Mouse (Mus musculus) G1E (cell line): Measurements from ENCODE around the gene Arhgef16.

ENCODE experiments used
- CTCF ChIP-seq: IDR thresholded peaks from 2 replicates; pipeline ENCODE4 v1.5.1; 2012; ENCODE audit warnings: low read depth, low read length, inconsistent platforms, mixed read lengths
- GATA1 ChIP-seq: IDR thresholded peaks from 2 replicates; pipeline ENCODE4 v1.6.1; 2012; ENCODE audit warnings: borderline replicate concordance, low read length, inconsistent platforms, mixed read lengths
- GATA2 ChIP-seq: IDR thresholded peaks from 2 replicates; pipeline ENCODE4 v1.6.1; 2012; ENCODE audit warnings: low read depth, low read length, inconsistent platforms, borderline replicate concordance
- TAL1 ChIP-seq: conservative IDR thresholded peaks from 2 replicates; pipeline ENCODE4 v1.6.1; 2012; ENCODE audit warnings: low read depth, low read length, inconsistent platforms, mixed read lengths

DNA sequence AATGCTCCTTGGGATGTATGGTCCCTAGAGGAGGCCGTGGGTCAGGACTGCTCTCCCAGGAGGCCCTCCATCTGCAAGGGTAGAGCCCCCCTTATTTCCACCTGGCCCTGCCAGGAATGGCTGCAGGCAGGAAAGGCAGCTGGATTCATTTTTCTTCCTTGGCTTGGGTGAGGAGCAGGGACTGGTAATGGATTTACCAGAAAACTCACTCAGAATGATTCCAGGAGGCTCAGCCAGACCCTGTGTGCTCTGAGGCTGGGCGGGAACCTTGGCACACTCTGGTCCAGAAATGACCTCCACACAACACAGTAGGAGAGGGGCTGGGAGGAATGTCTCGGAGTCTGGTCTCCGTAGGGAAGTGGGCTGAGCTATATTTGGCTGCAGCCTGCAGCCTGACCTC is 69.2 kb downstream of the Arhgef16 start:
- no peak for TF ChIP-seq CTCF
- TF ChIP-seq GATA1, result no peak
- no peak for TF ChIP-seq TAL1
- TF ChIP-seq GATA2, result no peak
